Mouse (Mus musculus): ENCODE data around the gene Fam243.

GRCm38 (mm10) chr16:92300649-92301411 is 20.4 kb downstream of the Fam243 start, which contains the start of gene Smim11:
- TF ChIP-seq POLR2A (IDR thresholded peaks at IDR 0.05; ENCODE audit: insufficient read depth, low read depth, low read length), result peak; percentile 95
- TF ChIP-seq CTCF (IDR thresholded peaks at IDR 0.05), result no peak
- TF ChIP-seq EP300 (IDR thresholded peaks at IDR 0.05; ENCODE audit: insufficient read depth, low read depth, low read length), result peak; percentile 83

All from heart, adult 2 months (tissue).